Mouse (Mus musculus) heart, postnatal 0 days (tissue): ENCODE measurements around the gene Slc35e2. TPM values are rescaled to one million over a fixed set of nuclear protein-coding genes. Genes with fewer than 3 reads are reported as not detected.

Experiments
- ATAC-seq: fragments of 200-750 bp; cut with Nextera tagmentation; 2 replicates; pipeline ENCODE4 v1.8.0; 2017; ENCODE audit warnings: low read depth, moderate number of reproducible peaks, moderate library complexity; ENCODE audit not compliant: insufficient read depth
- DNase-seq: peaks from one replicate; pipeline ENCODE4 v3.0.0-alpha.2; 2016; ENCODE audit warnings: low spot score
- H3K27ac ChIP-seq: fragments of 300-500 bp; sonication (generic); 2 replicates; pipeline ENCODE4 v1.5.1; 2014; ENCODE audit warnings: low read depth, mild to moderate bottlenecking
- H3K27me3 ChIP-seq: fragments of 300-500 bp; sonication (generic); 2 replicates; pipeline ENCODE4 v1.6.1; 2014; ENCODE audit warnings: low read length, mixed read lengths; ENCODE audit not compliant: control insufficient read depth, insufficient read depth
- H3K36me3 ChIP-seq: fragments of 300-500 bp; sonication (generic); replicated peaks from 2 replicates; pipeline ENCODE4 v1.6.1; 2014; ENCODE audit warnings: low read length, mixed read lengths; ENCODE audit not compliant: control insufficient read depth, insufficient read depth
- H3K4me1 ChIP-seq: fragments of 300-500 bp; sonication (generic); 2 replicates; pipeline ENCODE4 v1.6.1; 2014; ENCODE audit warnings: antibody characterized with exemption; ENCODE audit not compliant: control insufficient read depth, insufficient read depth
- H3K4me2 ChIP-seq: fragments of 300-500 bp; sonication (generic); 2 replicates; pipeline ENCODE4 v1.6.1; 2014; ENCODE audit warnings: low read depth, mild to moderate bottlenecking, low read length, moderate library complexity
- H3K4me3 ChIP-seq: fragments of 300-500 bp; sonication (generic); 2 replicates; pipeline ENCODE4 v1.5.1; 2014; ENCODE audit warnings: low read depth, low read length
- H3K9ac ChIP-seq: fragments of 300-500 bp; sonication (generic); replicated peaks from 2 replicates; pipeline ENCODE4 v1.6.1; 2014; ENCODE audit warnings: low read depth, low read length, mixed read lengths
- H3K9me3 ChIP-seq: fragments of 300-500 bp; sonication (generic); replicated peaks from 2 replicates; pipeline ENCODE4 v1.6.1; 2016; ENCODE audit warnings: low read length; ENCODE audit not compliant: control insufficient read depth
- CTCF ChIP-seq: IDR thresholded peaks from 2 replicates; pipeline ENCODE4 v1.5.1; 2016; ENCODE audit warnings: antibody characterized with exemption, control low read depth, low read depth
- EP300 ChIP-seq: IDR thresholded peaks from 2 replicates; pipeline ENCODE4 v1.6.1; 2016; ENCODE audit warnings: antibody characterized with exemption, low read depth
- WGBS: fragments of 180-500 bp; shearing (Covaris S2); extraction: QIAGEN DNeasy Blood & Tissue Kit; methylation state at CpG from one replicate; pipeline ENCODE4 v1.1.7; 2014; 5-methylcytosine and 5-hydroxymethylcytosine counted together
- polyA plus RNA-seq: library from polyadenylated mRNA; unstranded; fragments of >200 nt; fragmentation: Nextera tagmentation; extraction: Ambion mirVana; gene quantifications from 2 replicates; pipeline ENCODE4 v1.2.1, GENCODE M21; 2015
- total RNA-seq: library from RNA; depleted of rRNA; stranded (reverse); fragments of >200 nt; gene quantifications from 2 replicates; pipeline ENCODE4 v1.2.3, GENCODE M21; 2014; ENCODE audit warnings: low replicate concordance

The Slc35e2 gene
- total and polyA plus RNA-seq, 2 experiments from 2014 or later = 4.4 to 11.8 TPM

DNA sequence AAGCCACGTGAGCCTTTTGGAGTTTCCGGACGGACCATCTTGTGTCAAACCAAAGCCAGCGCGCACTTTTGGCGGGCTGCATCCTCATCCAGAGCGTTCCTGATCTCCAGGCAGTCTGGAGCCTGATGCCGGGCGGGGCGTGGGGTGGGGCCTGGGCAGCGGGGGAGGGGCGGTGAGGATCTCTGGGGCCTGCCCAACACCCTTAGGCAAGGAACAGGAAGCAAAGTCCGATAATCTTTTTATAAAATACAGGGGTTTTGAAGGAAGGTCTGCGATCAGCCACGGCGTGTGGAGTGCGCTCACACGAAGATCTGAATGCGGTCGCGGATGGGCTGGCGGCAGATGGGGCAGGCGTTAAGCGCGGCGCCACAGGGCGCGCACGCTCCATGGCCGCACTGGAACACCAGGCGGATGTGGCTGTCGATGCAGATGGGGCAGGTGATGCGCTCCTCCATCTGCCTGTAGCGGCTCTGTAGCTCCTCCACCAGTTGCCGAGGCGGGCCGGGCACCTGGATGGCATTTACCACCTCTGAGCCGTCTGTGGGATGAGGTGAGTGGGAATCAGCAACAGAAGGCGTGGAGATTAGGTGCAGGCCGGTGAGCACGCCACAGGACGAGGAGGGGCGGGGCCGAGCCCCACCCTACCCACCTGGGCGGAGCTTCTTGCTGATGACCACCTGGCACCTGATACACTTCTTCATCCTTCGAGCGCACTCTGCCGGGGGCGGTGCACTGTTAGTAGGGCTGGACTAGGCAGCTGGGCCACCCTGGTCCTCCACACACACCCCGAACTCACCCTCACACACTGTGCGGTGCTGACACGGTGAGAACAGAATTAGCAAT is 53.5 kb downstream of the Slc35e2 start:
- Histone ChIP-seq H3K4me1 (peaks cover 41% of the 10 kb centered on the region), H3K36me3 (peaks cover 27% of the 10 kb centered on the region), H3K9me3 (no peaks in the 10 kb centered on the region), H3K4me2 (peak overlapping the region; percentile 66), H3K9ac (0 out of 2 replicates have a peak overlapping the region, but pooled peaks have one; percentile 32), H3K27ac (peak overlapping the region; percentile 27; the same call in 1 of the 2 replicates), H3K27me3 (peaks cover 26% of the 10 kb centered on the region), H3K4me3 (peak overlapping the region; percentile 53)
- WGBS = 4% methylated on average over 50 of the region's 52 CpGs
- ATAC-seq = peak; percentile 14
- peak; percentile 36 for DNase-seq
- TF ChIP-seq EP300 = no peak
- TF ChIP-seq CTCF = no peak

- ATAC-seq = no peak
- no peak for DNase-seq
- WGBS = 92% methylated on average over 13 of the region's 13 CpGs
- H3K27me3 ChIP-seq = peaks cover 26% of the 10 kb centered on the region
- H3K9me3 ChIP-seq = no peaks in the 10 kb centered on the region
- TF ChIP-seq CTCF (no peak), EP300 (no peak)
- H3K9ac ChIP-seq = no peak overlapping the region
- H3K4me3 ChIP-seq = no peak overlapping the region
- no peak overlapping the region for H3K4me2 ChIP-seq
- no peak overlapping the region for H3K27ac ChIP-seq
- peaks cover 43% of the 10 kb centered on the region for H3K4me1 ChIP-seq
- peaks cover 13% of the 10 kb centered on the region for H3K36me3 ChIP-seq
Measured at GRCm38 (mm10) chr4:155656214-155656751, 55.1 kb downstream of the Slc35e2 start.

DNA sequence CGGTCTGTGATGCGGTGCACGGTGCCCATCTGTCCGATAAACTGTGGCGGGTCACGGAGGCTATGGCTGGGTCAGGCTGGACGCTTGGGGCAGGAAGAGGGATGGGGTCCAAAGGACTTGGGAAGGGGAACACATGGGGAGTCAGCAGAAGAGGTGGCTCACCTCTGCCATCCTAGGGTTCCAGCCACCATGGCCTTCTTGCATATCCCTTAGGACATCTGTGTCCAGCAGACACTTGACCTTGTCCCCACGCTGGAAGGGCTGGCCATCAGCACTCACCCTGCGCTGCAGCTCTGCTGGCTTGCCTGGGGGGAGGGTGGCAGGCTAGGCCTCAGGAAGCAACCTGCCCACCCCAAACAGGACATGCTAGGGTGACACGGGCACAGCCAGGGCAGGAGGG is 57.7 kb downstream of the Slc35e2 start:
- Histone ChIP-seq H3K27ac (no peak overlapping the region), H3K27me3 (peaks cover 16% of the 10 kb centered on the region), H3K36me3 (peaks cover 13% of the 10 kb centered on the region), H3K4me2 (no peak overlapping the region), H3K4me1 (peaks cover 18% of the 10 kb centered on the region), H3K4me3 (no peak overlapping the region), H3K9me3 (no peaks in the 10 kb centered on the region), H3K9ac (no peak overlapping the region)
- TF ChIP-seq EP300 (no peak), CTCF (no peak)
- WGBS = 89% methylated on average over 10 of the region's 10 CpGs
- ATAC-seq (no peak), DNase-seq (no peak)

DNA sequence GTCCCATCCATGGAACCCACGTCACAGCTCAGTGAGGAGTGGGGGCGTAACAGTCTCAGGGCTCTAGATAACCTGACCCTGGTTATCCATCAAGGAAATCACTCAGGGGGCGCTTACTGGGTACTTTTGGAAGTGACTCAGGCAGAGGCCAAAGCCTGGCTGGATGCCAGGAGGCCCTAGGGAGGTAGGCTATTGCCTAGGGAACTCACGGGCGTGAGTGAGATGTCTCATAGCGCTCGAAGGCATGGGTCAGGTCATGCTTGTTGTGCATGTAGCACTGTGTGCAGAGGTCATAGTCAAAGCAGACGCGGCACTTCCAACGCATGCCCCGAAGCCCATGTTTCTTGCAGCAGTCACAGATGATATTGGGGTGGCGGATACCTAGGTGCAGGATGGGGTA is 59.4 kb downstream of the Slc35e2 start:
- DNase-seq (peak; percentile 19), ATAC-seq (0 out of 2 replicates have a peak, but pooled peaks have one; percentile 24)
- WGBS = 50% methylated on average over 12 of the region's 12 CpGs

DNA sequence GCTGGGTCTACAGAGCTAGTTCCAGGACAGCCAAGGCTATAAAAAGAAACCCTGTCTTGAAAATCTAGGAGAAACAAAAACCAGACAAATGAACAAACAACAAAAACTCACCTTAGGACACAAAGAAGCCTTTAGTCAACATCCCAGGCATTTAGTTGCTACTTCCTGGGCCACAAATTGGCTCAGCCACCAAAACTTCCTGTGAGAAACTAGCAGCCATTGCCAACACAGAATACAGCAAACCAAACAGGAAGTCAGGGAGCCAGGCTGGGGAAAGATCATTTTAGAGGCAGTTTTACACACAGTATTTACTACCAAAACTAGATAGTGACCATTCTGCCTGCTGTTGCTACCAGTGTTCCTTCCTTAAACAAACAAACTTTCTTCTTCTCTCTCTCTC is 65.7 kb downstream of the Slc35e2 start:
- no peak for TF ChIP-seq CTCF
- no peak for TF ChIP-seq EP300
- Histone ChIP-seq H3K4me3 (no peak overlapping the region), H3K36me3 (peaks cover 11% of the 10 kb centered on the region; the same call in 1 of the 2 replicates), H3K27ac (no peak overlapping the region), H3K4me1 (peaks cover 6% of the 10 kb centered on the region), H3K9ac (no peak overlapping the region), H3K4me2 (no peak overlapping the region), H3K9me3 (no peaks in the 10 kb centered on the region), H3K27me3 (no peaks in the 10 kb centered on the region)
- ATAC-seq (no peak), DNase-seq (no peak)

More for the DNA sequence above, 59.4 kb downstream of the Slc35e2 start:
- Histone ChIP-seq H3K27ac (no peak overlapping the region), H3K4me3 (no peak overlapping the region), H3K9me3 (no peaks in the 10 kb centered on the region), H3K9ac (no peak overlapping the region), H3K4me2 (no peak overlapping the region), H3K27me3 (no peaks in the 10 kb centered on the region), H3K4me1 (0 out of 2 replicates have a peak, but pooled peaks cover 4% of the 10 kb centered on the region), H3K36me3 (peaks cover 20% of the 10 kb centered on the region)
- no peak for TF ChIP-seq EP300
- no peak for TF ChIP-seq CTCF
